Mouse (Mus musculus) A20 (cell line): ENCODE data around the gene Cct4.

ENCODE experiments used
- DNase-seq: peaks from one replicate; pipeline ENCODE4 v3.0.0-alpha.2; 2011; ENCODE audit warnings: low read depth, low spot score

Cct4 gene

GRCm38 (mm10) chr11:22982846-22983245 is 7.5 kb upstream of the Cct4 start:
- no peak for DNase-seq

- no peak for DNase-seq
These were observed 4.8 kb upstream of the Cct4 start for GRCm38 (mm10) chr11:22985510-22985909.

GRCm38 (mm10) chr11:22987357-22987756 is 3.0 kb upstream of the Cct4 start:
- peak; percentile 75 for DNase-seq

GRCm38 (mm10) chr11:22989786-22990185 is 533 bp upstream of the Cct4 start:
- DNase-seq, result no peak

GRCm38 (mm10) chr11:22991218-22991835 is 1.0 kb downstream of the Cct4 start:
- DNase-seq, result no peak

- DNase-seq, result no peak
These were observed 4.0 kb downstream of the Cct4 start for GRCm38 (mm10) chr11:22994271-22994670.

- DNase-seq, result no peak
These were observed 5.1 kb downstream of the Cct4 start for GRCm38 (mm10) chr11:22995461-22995860.

GRCm38 (mm10) chr11:22998308-22998707 is 8.0 kb downstream of the Cct4 start:
- DNase-seq, result no peak

GRCm38 (mm10) chr11:23005276-23005675 is 15.0 kb downstream of the Cct4 start:
- DNase-seq, result no peak

- no peak for DNase-seq
These were observed 16.8 kb downstream of the Cct4 start for GRCm38 (mm10) chr11:23007166-23007480.

GRCm38 (mm10) chr11:23007481-23008180 is 17.3 kb downstream of the Cct4 start, which contains the start of gene Fam161a:
TSS of gene Fam161a (plus strand) at chr11:23007531.
- DNase-seq, result peak; percentile 93

GRCm38 (mm10) chr11:23008181-23008823 is 18.0 kb downstream of the Cct4 start:
- DNase-seq, result peak; percentile 93

- no peak for DNase-seq
These were observed 18.5 kb downstream of the Cct4 start for GRCm38 (mm10) chr11:23008824-23009200.

- no peak for DNase-seq
These were observed 22.8 kb downstream of the Cct4 start for GRCm38 (mm10) chr11:23013096-23013495.

GRCm38 (mm10) chr11:23013580-23014294 is 23.4 kb downstream of the Cct4 start:
- peak; percentile 51 for DNase-seq

- DNase-seq, result no peak
These were observed 24.7 kb downstream of the Cct4 start for GRCm38 (mm10) chr11:23014996-23015395.

- DNase-seq, result no peak
These were observed 27.6 kb downstream of the Cct4 start for GRCm38 (mm10) chr11:23017943-23018342.

- no peak for DNase-seq
These were observed 29.9 kb downstream of the Cct4 start for GRCm38 (mm10) chr11:23020116-23020770.

- no peak for DNase-seq
These were observed 30.5 kb downstream of the Cct4 start for GRCm38 (mm10) chr11:23020841-23021240.

GRCm38 (mm10) chr11:23023155-23023554 is 32.8 kb downstream of the Cct4 start:
- peak; percentile 16 for DNase-seq

GRCm38 (mm10) chr11:23024169-23024568 is 33.9 kb downstream of the Cct4 start:
- no peak for DNase-seq

- no peak for DNase-seq
These were observed 38.6 kb downstream of the Cct4 start for GRCm38 (mm10) chr11:23028957-23029356.
